Mouse (Mus musculus) midbrain, postnatal 0 days (tissue): Measurements from ENCODE around the gene Rbm28. TPM values are rescaled to one million over a fixed set of nuclear protein-coding genes. Genes with fewer than 3 reads are reported as not detected.

Experiments used
- ATAC-seq: fragments of 200-750 bp; cut with Nextera tagmentation; 2 replicates; pipeline ENCODE4 v1.8.0; 2017; ENCODE audit warnings: moderate number of reproducible peaks, mild to moderate bottlenecking, moderate TSS enrichment, moderate library complexity; ENCODE audit not compliant: low FRiP score
- DNase-seq: peaks from one replicate; pipeline ENCODE4 v3.0.0-alpha.2; 2015; ENCODE audit warnings: low spot score
- H3K27ac ChIP-seq: fragments of 300-500 bp; sonication (generic); 2 replicates; pipeline ENCODE4 v1.5.1; 2014; ENCODE audit warnings: low read depth, mild to moderate bottlenecking, low read length, mixed read lengths
- H3K27me3 ChIP-seq: fragments of 300-500 bp; sonication (generic); 2 replicates; pipeline ENCODE4 v1.6.1; 2014; ENCODE audit warnings: low read length, control low read depth, mixed read lengths; ENCODE audit not compliant: insufficient read depth
- H3K36me3 ChIP-seq: fragments of 300-500 bp; sonication (generic); 2 replicates; pipeline ENCODE4 v1.6.1; 2014; ENCODE audit warnings: low read length, control low read depth, mixed read lengths; ENCODE audit not compliant: insufficient read depth
- H3K4me1 ChIP-seq: fragments of 300-500 bp; sonication (generic); 2 replicates; pipeline ENCODE4 v1.6.1; 2014; ENCODE audit warnings: mild to moderate bottlenecking, control low read depth, antibody characterized with exemption, low read length, mixed read lengths; ENCODE audit not compliant: insufficient read depth
- H3K4me2 ChIP-seq: fragments of 300-500 bp; sonication (generic); 2 replicates; pipeline ENCODE4 v1.6.1; 2014; ENCODE audit warnings: low read depth, mild to moderate bottlenecking, low read length, mixed read lengths; ENCODE audit not compliant: poor library complexity, severe bottlenecking
- H3K4me3 ChIP-seq: fragments of 300-500 bp; sonication (generic); 2 replicates; pipeline ENCODE4 v1.5.1; 2014; ENCODE audit warnings: low read depth, mild to moderate bottlenecking, low read length, moderate library complexity
- H3K9ac ChIP-seq: fragments of 300-500 bp; sonication (generic); replicated peaks from 2 replicates; pipeline ENCODE4 v1.6.1; 2014; ENCODE audit warnings: mild to moderate bottlenecking, low read length, moderate library complexity, mixed read lengths; ENCODE audit not compliant: poor library complexity, severe bottlenecking
- H3K9me3 ChIP-seq: fragments of 300-500 bp; sonication (generic); 2 replicates; pipeline ENCODE4 v1.6.1; 2016; ENCODE audit warnings: low read length, control low read depth
- CTCF ChIP-seq: IDR thresholded peaks from 2 replicates; pipeline ENCODE4 v1.5.1; 2016; ENCODE audit warnings: antibody characterized with exemption, mild to moderate bottlenecking
- WGBS: fragments of 180-500 bp; shearing (Covaris S2); extraction: QIAGEN DNeasy Blood & Tissue Kit; methylation state at CpG from one replicate; pipeline ENCODE4 v1.1.7; 2014; 5-methylcytosine and 5-hydroxymethylcytosine counted together
- polyA plus RNA-seq: library from polyadenylated mRNA; unstranded; fragments of >200 nt; fragmentation: Nextera tagmentation; extraction: Ambion mirVana; gene quantifications from 2 replicates; pipeline ENCODE4 v1.2.1, GENCODE M21; 2015
- total RNA-seq: library from RNA; depleted of rRNA; stranded (reverse); fragments of >200 nt; gene quantifications from 2 replicates; pipeline ENCODE4 v1.2.3, GENCODE M21; 2014

Gene Rbm28
- total and polyA plus RNA-seq, 2 experiments from 2014 or later: 17.8 to 20.9 TPM

DNA sequence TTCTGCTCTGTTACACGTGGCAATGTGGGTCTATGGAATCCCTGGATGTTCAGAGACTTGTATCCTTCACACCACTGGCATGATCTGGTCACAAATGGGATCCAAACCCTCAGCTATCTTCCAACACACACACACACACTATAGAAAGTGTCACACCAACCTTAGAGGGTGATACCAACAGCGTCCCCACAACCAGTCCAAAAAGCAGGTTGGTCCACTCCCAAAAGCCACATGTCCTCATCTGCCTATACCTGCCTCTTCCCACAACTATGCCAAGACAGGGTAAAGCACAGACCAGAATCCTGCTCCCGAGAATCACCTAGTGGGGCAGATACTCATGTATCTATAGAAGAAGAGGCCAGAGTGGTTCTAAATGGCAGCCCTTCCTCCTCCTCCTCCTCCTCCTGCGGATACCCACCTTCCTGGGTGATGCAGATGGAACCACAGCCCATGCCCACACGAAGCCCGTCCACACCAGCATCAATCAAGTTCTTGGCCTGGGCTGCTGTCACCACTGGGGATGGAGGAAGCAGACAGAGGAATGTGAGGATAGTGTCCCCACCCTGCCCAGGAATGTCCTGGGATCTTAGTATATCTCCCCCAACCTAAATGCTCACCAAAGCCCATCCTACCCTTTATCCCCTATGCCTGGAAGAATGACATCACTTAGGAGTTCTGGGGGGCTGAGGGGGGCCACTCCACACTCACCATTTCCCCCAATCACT, 39.2 kb upstream of the Rbm28 start:
- no peak for TF ChIP-seq CTCF
- DNase-seq (no peak), ATAC-seq (no peak)
- Histone ChIP-seq H3K4me2 (no peak overlapping the region), H3K4me1 (0 out of 2 replicates have a peak, but pooled peaks cover under 1% of the 10 kb centered on the region), H3K36me3 (peaks cover 51% of the 10 kb centered on the region), H3K9ac (no peak overlapping the region), H3K27me3 (no peaks in the 10 kb centered on the region), H3K9me3 (no peaks in the 10 kb centered on the region), H3K4me3 (no peak overlapping the region), H3K27ac (no peak overlapping the region)
- WGBS: 92% methylated on average over 6 of the region's 6 CpGs

DNA sequence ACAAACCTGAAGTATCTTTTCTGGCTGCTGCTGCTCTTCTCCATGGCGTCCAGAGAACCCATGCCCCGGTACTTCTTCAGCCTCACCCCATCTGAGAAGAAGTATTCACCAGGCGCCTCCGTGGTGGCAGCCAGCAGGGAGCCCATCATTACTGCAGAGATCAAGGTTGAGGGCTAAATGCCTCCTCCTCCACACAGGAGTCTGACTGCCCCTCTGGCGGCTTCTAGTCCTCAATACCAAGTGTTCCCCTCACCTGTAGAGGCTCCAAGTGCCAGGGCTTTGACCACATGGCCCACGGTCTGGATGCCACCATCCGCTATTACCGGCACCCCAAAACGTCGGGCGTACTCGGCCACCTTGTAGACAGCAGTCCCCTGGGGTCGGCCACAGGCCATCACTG, 38.3 kb upstream of the Rbm28 start:
- Histone ChIP-seq H3K9me3 (no peaks in the 10 kb centered on the region), H3K4me2 (no peak overlapping the region), H3K36me3 (peaks cover 51% of the 10 kb centered on the region), H3K27ac (no peak overlapping the region), H3K4me3 (no peak overlapping the region), H3K9ac (no peak overlapping the region), H3K27me3 (no peaks in the 10 kb centered on the region), H3K4me1 (0 out of 2 replicates have a peak, but pooled peaks cover 5% of the 10 kb centered on the region)
- no peak for TF ChIP-seq CTCF
- DNase-seq: no peak
- no peak for ATAC-seq
- 92% methylated on average over 13 of the region's 13 CpGs for WGBS

DNA sequence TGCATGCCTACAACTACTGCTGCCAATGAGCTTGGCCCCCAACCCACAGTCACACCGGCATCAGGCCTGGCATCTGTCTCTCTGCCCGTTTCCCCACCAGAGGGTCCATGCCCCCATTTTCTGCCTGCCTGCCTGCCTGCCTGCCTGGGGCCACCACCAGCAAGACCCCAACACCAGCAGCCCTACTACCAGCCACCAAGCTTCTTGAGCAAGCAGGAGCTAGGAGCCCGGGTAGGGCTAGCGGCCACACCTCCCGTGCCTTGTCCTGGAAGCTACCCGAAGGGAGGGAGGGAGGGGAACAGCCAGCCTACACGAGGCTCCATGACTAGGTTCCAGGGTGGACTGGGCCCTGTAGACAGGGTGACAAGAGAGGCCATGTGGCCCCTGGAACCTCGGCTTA, 37.2 kb upstream of the Rbm28 start:
- no peak for ATAC-seq
- Histone ChIP-seq H3K4me2 (no peak overlapping the region), H3K4me3 (no peak overlapping the region), H3K27ac (no peak overlapping the region), H3K27me3 (no peaks in the 10 kb centered on the region), H3K4me1 (0 out of 2 replicates have a peak, but pooled peaks cover 7% of the 10 kb centered on the region), H3K36me3 (peaks cover 49% of the 10 kb centered on the region), H3K9ac (no peak overlapping the region), H3K9me3 (no peaks in the 10 kb centered on the region)
- TF ChIP-seq CTCF: no peak
- DNase-seq: no peak
- 89% methylated on average over 8 of the region's 8 CpGs for WGBS

DNA sequence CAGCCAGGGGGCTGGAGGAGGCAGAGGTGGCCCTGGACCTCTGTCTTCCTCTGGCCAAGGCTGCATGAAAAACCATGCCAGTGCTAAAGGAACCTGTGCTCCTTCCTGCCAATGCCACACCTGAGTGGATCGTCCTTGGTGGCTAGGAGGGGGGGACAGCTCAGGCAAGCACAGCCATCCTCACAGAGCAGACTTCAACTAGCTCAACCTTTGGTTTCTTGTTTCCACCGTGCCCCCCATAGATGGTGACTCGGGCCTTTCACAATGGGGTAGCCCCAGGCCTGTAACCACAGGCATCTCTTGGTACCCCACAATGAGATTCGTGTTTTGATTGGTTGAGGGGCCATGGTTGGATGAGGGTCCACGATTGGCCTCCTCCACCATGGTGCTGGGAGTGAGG, 36.5 kb upstream of the Rbm28 start:
- DNase-seq: no peak
- Histone ChIP-seq H3K4me2 (no peak overlapping the region), H3K27ac (no peak overlapping the region), H3K36me3 (peaks cover 46% of the 10 kb centered on the region), H3K9ac (no peak overlapping the region), H3K27me3 (no peaks in the 10 kb centered on the region), H3K4me3 (no peak overlapping the region), H3K9me3 (no peaks in the 10 kb centered on the region), H3K4me1 (0 out of 2 replicates have a peak, but pooled peaks cover 7% of the 10 kb centered on the region)
- 92% methylated on average over 5 of the region's 5 CpGs for WGBS
- ATAC-seq: no peak
- TF ChIP-seq CTCF: no peak

DNA sequence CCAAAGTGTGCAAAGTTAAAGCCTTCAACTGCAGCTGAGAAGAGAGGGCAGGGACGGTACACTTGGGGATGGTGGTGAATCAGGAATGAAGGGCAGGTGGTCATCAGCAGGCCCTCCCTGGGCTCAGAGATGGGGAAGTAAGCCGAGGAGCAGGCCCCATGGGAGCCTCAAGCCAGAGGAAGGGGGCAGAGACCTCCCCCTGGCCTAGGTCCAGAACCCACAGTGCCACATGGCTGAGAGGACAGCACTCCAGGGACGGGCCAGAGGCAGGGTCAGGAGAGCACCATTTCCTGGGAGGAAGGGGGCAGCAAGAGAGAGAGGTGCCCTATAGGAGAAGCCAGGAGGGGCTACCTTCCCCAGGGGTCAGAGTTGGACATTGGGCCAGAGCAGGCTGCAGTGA, 35.7 kb upstream of the Rbm28 start:
- 56% methylated on average over 3 of the region's 3 CpGs for WGBS

DNA sequence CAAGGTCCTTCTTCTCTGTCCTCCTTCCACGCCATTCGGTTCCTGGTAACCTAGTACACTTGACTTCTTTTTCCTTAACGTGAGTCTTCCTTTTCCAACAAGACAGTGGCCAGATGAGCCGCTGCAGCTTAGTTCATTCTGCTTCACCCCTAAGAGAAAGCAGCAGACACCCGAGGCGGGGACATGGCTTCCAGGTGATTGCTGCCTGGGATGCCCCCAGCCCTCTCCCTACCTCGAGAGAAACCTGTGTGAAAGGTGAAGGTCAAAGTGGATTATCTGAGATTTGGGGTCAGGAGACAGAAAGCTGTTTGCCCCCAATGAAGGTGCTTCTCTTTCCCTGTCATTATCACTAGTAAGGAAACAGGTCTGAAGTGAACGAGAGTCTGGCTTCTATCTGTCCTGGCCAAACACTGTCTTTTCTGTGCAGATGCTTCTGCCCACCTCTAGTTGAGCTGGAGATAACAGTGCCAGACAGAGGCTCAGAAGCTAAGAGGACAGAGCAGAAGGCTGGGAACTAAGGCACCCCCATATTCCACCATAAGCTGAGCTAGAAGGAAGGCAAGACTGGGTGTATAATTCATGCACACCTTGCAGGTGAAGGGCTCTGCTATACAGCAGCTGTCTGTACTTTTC, 34.5 kb upstream of the Rbm28 start:
- H3K27ac ChIP-seq: 0 out of 2 replicates have a peak overlapping the region, but pooled peaks have one; percentile 18
- peak overlapping the region; percentile 30; the same call in 1 of the 2 replicates for H3K4me3 ChIP-seq
- H3K36me3 ChIP-seq: peaks cover 33% of the 10 kb centered on the region
- no peaks in the 10 kb centered on the region for H3K9me3 ChIP-seq
- no peak for ATAC-seq
- 44% methylated on average over 8 of the region's 8 CpGs for WGBS
- H3K4me1 ChIP-seq: 0 out of 2 replicates have a peak, but pooled peaks cover 7% of the 10 kb centered on the region
- DNase-seq: no peak
- H3K4me2 ChIP-seq: peak overlapping the region; percentile 55
- TF ChIP-seq CTCF: no peak
- no peak overlapping the region for H3K9ac ChIP-seq
- H3K27me3 ChIP-seq: no peaks in the 10 kb centered on the region

More for the DNA sequence above, 35.7 kb upstream of the Rbm28 start:
- Histone ChIP-seq H3K9ac (no peak overlapping the region), H3K4me3 (no peak overlapping the region), H3K9me3 (no peaks in the 10 kb centered on the region), H3K36me3 (peaks cover 40% of the 10 kb centered on the region), H3K4me2 (no peak overlapping the region), H3K27ac (no peak overlapping the region), H3K27me3 (no peaks in the 10 kb centered on the region), H3K4me1 (0 out of 2 replicates have a peak, but pooled peaks cover 7% of the 10 kb centered on the region)
- no peak for TF ChIP-seq CTCF
- ATAC-seq (no peak), DNase-seq (no peak)
